Mouse (Mus musculus): Measurements from ENCODE around the gene Adgrl2. TPM values are rescaled to one million over a fixed set of nuclear protein-coding genes. Genes with fewer than 3 reads are reported as not detected.
A peak's percentile ranks its signal among the peaks of the same experiment; 100 is the strongest.

Gene Adgrl2
- polyA plus RNA-seq (2014; fragmentation: Nextera tagmentation; extraction: Ambion mirVana): 83.2 and 83.3 TPM in 2 replicates

DNA sequence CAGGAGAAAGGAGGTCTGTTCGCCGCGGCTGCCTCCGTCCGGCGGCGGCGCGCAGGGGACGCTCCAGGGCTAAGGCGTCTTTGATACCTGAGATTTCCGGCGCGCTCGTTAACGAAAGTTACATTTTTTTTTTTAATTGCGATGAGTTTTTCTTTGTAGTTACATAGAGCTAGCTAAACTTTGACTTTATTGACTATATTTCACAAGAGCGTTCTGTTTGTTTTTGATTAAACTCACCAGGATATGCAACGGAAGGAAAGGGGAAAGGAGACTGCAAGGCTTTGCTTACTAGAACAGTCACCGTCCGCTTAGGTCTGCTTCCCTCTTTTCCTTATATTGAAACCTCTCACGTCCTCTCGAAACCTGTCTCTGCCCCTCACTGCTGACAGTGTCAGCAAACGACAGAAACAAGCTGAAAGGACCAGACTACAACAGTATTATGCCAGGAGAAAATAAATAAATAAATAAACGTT is at the start of gene Adgrl2:
Gene Adgrl2 (minus strand): TSS at position 25 of the 473 bp plus-strand sequence.
- peak within 1 kb of the TSS; percentile 84 for H3K4me2 ChIP-seq
- H3K4me3 ChIP-seq (ENCODE audit: low read depth, low read length): peak within 1 kb of the TSS; percentile 92
- DNase-seq (no peak), ATAC-seq (ENCODE audit: insufficient read depth) (peak; percentile 8)
- H3K27ac ChIP-seq (ENCODE audit: low read depth): peak within 1 kb of the TSS; percentile 100
- H3K9me3 ChIP-seq (ENCODE audit: low read depth, low read length): no peaks in the 10 kb centered on the region
- H3K27me3 ChIP-seq (ENCODE audit: insufficient read depth, low read length): no peaks in the 10 kb centered on the region
- TF ChIP-seq CTCF (IDR thresholded peaks at IDR 0.05; ENCODE audit: low read depth): peak; percentile 28; the same call in 1 of the 2 replicates
- H3K4me1 ChIP-seq (ENCODE audit: insufficient read depth): peaks cover 4% of the 10 kb centered on the region; the same call in 1 of the 2 replicates
- no peaks in the 10 kb centered on the region for H3K36me3 ChIP-seq (ENCODE audit: insufficient read depth)
- WGBS: under 1% methylated on average over 25 of the region's 25 CpGs
- H3K9ac ChIP-seq: peak within 1 kb of the TSS; percentile 96

DNA sequence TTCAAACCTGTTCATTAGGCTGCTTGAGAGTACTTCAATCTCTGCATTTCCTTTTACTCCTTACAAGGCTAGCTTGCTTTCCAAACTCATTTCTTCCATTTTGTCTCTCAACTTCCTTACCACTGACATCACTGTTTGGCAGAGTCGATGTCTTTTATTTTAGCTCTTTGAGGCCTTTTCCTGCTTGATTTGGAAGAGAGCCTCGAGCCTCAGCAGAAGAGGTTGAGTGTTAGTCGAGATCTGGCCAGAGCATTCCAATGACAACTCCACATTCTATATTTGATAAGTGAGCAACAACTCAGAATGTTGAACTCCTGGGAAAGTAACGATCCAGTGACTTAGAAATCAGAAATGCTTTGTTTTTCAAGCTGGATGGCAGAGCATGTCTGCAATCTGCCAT is 48.4 kb upstream of the Adgrl2 start:
- no peaks in the 10 kb centered on the region for H3K4me1 ChIP-seq (ENCODE audit: insufficient read depth)
- no peak for ATAC-seq (ENCODE audit: insufficient read depth)
- DNase-seq: peak; percentile 67
- no peak overlapping the region for H3K4me2 ChIP-seq
- WGBS: 16% methylated on average over 4 of the region's 4 CpGs
- no peaks in the 10 kb centered on the region for H3K9me3 ChIP-seq (ENCODE audit: low read depth, low read length)
- H3K27ac ChIP-seq (ENCODE audit: low read depth): peak overlapping the region; percentile 80
- no peaks in the 10 kb centered on the region for H3K27me3 ChIP-seq (ENCODE audit: insufficient read depth, low read length)
- TF ChIP-seq CTCF (IDR thresholded peaks at IDR 0.05; ENCODE audit: low read depth): no peak
- no peak overlapping the region for H3K9ac ChIP-seq
- no peaks in the 10 kb centered on the region for H3K36me3 ChIP-seq (ENCODE audit: insufficient read depth)
- H3K4me3 ChIP-seq (ENCODE audit: low read depth, low read length): no peak overlapping the region

DNA sequence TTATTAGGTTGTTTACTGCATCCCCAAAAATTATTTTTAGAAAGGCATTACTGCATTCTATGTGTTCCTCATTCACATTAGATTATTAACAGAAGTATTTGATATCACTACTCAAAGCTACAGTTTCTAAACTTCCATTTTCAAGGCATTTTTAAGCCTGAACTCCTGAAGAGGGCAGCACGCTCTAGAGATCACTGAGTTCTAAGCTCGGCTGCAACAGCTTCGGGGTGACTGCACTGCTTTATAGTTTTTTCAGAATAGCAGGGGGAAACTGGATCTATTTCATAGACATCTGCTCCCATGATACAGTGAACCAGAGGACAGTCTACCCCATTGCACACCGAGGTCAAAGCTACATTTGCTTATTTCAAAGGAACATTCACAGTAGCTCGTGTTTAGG is 29.6 kb upstream of the Adgrl2 start:
- no peaks in the 10 kb centered on the region for H3K9me3 ChIP-seq (ENCODE audit: low read depth, low read length)
- DNase-seq: peak; percentile 65
- H3K36me3 ChIP-seq (ENCODE audit: insufficient read depth): no peaks in the 10 kb centered on the region
- H3K27ac ChIP-seq (ENCODE audit: low read depth): no peak overlapping the region
- 41% methylated on average over 5 of the region's 5 CpGs for WGBS
- no peak overlapping the region for H3K4me3 ChIP-seq (ENCODE audit: low read depth, low read length)
- no peak; the same call in 1 of the 2 replicates for ATAC-seq (ENCODE audit: insufficient read depth)
- no peak overlapping the region for H3K4me2 ChIP-seq
- H3K4me1 ChIP-seq (ENCODE audit: insufficient read depth): no peaks in the 10 kb centered on the region; the same call in 1 of the 2 replicates
- no peaks in the 10 kb centered on the region for H3K27me3 ChIP-seq (ENCODE audit: insufficient read depth, low read length)
- no peak overlapping the region for H3K9ac ChIP-seq
- TF ChIP-seq CTCF (IDR thresholded peaks at IDR 0.05; ENCODE audit: low read depth): peak; percentile 38

DNA sequence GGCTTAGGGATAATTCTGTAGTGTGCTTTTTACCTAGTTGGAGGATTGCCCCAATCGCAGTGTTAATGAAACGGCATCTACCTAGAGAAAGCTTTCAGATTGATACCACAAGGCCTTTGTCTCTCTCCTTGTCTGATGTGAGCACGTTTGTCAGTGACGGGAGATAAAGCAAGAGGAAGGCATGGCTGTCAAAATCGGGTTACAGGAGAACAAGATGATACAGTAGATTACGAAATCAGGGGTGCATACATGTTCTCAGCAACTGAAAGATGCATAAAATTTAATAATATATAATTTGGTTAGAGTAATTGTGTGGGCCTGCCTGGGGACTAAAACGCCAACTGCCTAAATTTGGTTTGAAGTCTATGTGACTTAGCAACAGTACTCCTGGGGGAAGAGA is 19.0 kb upstream of the Adgrl2 start:
- H3K4me2 ChIP-seq: no peak overlapping the region
- ATAC-seq (ENCODE audit: insufficient read depth) (no peak), DNase-seq (no peak)
- no peaks in the 10 kb centered on the region for H3K9me3 ChIP-seq (ENCODE audit: low read depth, low read length)
- TF ChIP-seq CTCF (IDR thresholded peaks at IDR 0.05; ENCODE audit: low read depth): no peak
- no peak overlapping the region for H3K9ac ChIP-seq
- H3K4me1 ChIP-seq (ENCODE audit: insufficient read depth): no peaks in the 10 kb centered on the region
- H3K27ac ChIP-seq (ENCODE audit: low read depth): no peak overlapping the region
- H3K4me3 ChIP-seq (ENCODE audit: low read depth, low read length): no peak overlapping the region
- 64% methylated on average over 7 of the region's 7 CpGs for WGBS
- H3K36me3 ChIP-seq (ENCODE audit: insufficient read depth): no peaks in the 10 kb centered on the region
- H3K27me3 ChIP-seq (ENCODE audit: insufficient read depth, low read length): no peaks in the 10 kb centered on the region

DNA sequence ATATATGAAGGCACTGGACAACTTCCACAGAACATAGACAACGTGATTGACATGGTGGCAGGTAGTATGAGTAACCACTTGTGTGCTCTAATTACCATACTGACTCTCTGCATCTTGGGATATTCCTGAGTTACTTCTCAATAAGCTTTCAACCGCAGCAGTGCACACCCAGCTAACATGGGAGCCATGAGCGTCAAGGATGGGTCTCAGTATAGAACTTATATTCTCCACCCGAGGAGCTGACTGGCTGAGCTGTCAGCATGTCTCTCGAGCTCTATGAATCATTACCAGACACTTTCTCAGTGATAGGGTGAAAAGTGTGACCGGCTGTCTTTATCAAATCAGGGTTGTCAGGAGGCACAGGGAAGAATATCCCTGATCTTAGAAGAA is 18.3 kb upstream of the Adgrl2 start:
- Histone ChIP-seq H3K9ac (no peak overlapping the region), H3K9me3 (ENCODE audit: low read depth, low read length) (no peaks in the 10 kb centered on the region), H3K27me3 (ENCODE audit: insufficient read depth, low read length) (no peaks in the 10 kb centered on the region), H3K36me3 (ENCODE audit: insufficient read depth) (no peaks in the 10 kb centered on the region), H3K27ac (ENCODE audit: low read depth) (no peak overlapping the region), H3K4me3 (ENCODE audit: low read depth, low read length) (no peak overlapping the region), H3K4me1 (ENCODE audit: insufficient read depth) (no peaks in the 10 kb centered on the region), H3K4me2 (peak overlapping the region; percentile 51)
- DNase-seq (peak; percentile 22), ATAC-seq (ENCODE audit: insufficient read depth) (peak; percentile 65; the same call in 1 of the 2 replicates)
- no peak for TF ChIP-seq CTCF (IDR thresholded peaks at IDR 0.05; ENCODE audit: low read depth)
- 15% methylated on average over 6 of the region's 6 CpGs for WGBS

DNA sequence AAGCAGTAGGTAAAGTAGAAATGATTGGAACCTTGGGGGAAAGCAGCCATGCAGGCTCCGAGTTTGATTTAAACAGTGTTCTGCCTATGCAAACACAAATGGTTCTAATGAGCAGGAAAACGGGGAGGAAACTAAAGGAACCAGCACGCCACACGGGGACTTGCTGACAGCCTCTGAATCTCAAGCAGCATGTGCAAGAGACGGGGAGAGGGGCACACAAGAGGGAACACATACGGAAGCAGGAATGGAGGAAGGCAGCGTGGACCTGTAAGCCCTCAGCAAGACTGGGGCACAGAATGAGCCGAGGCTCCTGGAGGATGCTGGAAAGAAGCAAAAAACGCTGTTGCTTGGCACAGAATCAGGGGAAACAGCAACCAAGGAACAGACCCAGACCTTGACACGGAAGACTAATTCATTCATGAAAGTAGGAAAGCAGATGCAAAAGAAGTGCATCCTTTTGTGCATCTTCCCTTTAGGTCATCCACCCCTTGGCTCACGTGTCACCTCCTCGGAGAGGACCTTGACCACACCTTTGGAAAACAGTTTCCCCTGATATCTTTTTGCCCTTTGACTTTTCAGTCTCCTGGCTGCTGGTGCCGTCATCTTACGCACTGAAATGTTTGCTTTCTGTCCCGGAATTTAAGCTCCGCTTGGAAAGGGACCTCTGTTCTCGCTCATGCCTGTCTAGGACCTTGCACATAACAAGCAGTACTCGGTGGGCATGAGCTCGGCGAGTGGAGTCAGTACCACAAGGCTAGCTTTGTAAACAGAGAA is 17.7 kb upstream of the Adgrl2 start:
- H3K9me3 ChIP-seq (ENCODE audit: low read depth, low read length): no peaks in the 10 kb centered on the region
- 19% methylated on average over 20 of the region's 20 CpGs for WGBS
- H3K4me1 ChIP-seq (ENCODE audit: insufficient read depth): no peaks in the 10 kb centered on the region
- H3K9ac ChIP-seq: no peak overlapping the region
- H3K27me3 ChIP-seq (ENCODE audit: insufficient read depth, low read length): no peaks in the 10 kb centered on the region
- DNase-seq (peak; percentile 39), ATAC-seq (ENCODE audit: insufficient read depth) (peak; percentile 68)
- H3K36me3 ChIP-seq (ENCODE audit: insufficient read depth): no peaks in the 10 kb centered on the region
- no peak for TF ChIP-seq CTCF (IDR thresholded peaks at IDR 0.05; ENCODE audit: low read depth)
- peak overlapping the region; percentile 51 for H3K4me2 ChIP-seq
- H3K27ac ChIP-seq (ENCODE audit: low read depth): no peak overlapping the region
- H3K4me3 ChIP-seq (ENCODE audit: low read depth, low read length): peak overlapping the region; percentile 11; the same call in 1 of the 2 replicates

DNA sequence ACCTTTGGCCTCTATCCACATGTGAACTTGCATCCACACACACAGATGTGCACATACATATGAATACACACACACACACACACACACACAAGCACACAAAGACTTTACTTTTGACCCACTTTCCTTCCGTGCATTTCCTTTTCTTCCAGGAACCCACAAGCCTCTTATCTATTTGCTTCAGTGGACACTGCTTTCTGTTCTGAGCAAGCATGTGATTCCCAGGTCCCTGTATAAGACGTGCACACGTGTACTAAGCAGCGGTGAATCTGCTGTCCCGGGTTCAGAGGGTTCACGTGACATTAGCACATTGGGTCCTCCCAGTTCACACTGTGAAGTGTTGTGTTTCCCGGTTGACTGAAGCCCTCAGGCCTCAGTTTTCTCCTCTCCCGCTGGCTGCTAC is 11.0 kb upstream of the Adgrl2 start:
- Histone ChIP-seq H3K4me1 (ENCODE audit: insufficient read depth) (no peaks in the 10 kb centered on the region), H3K9me3 (ENCODE audit: low read depth, low read length) (no peaks in the 10 kb centered on the region), H3K9ac (no peak overlapping the region), H3K4me2 (no peak overlapping the region), H3K27ac (ENCODE audit: low read depth) (no peak overlapping the region), H3K36me3 (ENCODE audit: insufficient read depth) (no peaks in the 10 kb centered on the region), H3K27me3 (ENCODE audit: insufficient read depth, low read length) (no peaks in the 10 kb centered on the region), H3K4me3 (ENCODE audit: low read depth, low read length) (no peak overlapping the region)
- TF ChIP-seq CTCF (IDR thresholded peaks at IDR 0.05; ENCODE audit: low read depth): no peak
- DNase-seq: no peak
- WGBS: 42% methylated on average over 8 of the region's 8 CpGs
- no peak for ATAC-seq (ENCODE audit: insufficient read depth)
